Mouse (Mus musculus) central nervous system, embryonic 14 days (tissue): ENCODE data around the gene Eif4a2. TPM values are rescaled to one million over a fixed set of nuclear protein-coding genes. Genes with fewer than 3 reads are reported as not detected.

ENCODE experiments used
- polyA plus RNA-seq: library from polyadenylated mRNA; depleted of rRNA; stranded (reverse); fragments of >200 nt; gene quantifications from 2 replicates; pipeline ENCODE4 v1.2.3, GENCODE M21; 2012; rRNA removed

The Eif4a2 gene
- polyA plus RNA-seq: 693 and 738 TPM in 2 replicates

GRCm38 (mm10) chr16:23107231-23107942 lies at the start of gene Eif4a2:
Eif4a2 (plus strand) TSS chr16:23107444.

DNA sequence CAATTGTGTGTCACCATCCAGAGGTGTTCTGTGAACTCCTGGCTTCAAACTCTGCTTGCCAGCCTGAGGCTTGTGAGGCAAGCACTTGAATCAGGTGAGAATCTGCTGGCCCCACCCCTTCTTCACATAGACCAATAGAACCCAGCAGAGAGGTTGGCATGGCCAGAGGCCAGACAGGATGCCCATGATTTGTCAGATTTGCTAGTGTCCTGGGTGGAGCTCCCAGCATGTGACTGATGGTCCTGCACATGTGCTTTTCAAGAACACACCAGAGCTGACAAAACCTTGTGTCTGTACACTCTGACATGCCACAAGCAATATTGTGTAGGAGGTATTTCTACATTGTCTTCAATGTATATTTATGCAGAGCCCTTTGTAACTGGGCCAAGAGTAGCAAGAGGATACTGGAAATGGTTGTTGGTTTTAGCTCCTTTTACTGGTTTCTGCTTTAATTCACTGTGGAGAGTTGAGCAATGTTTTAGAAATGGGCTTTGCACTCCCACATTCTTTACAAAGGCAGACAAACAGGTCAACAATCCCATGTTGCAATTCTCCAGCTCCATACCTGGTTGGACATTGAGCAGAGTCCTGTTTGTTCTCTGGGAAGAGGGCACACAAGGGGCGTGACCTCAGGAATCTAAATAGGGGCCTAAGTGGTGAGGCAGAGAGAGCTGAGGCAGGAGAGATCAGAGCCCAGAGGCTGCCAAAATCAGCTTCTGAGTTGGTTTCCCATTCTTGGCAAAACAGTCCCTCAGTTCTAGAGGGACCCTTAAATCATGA lies 49.4 kb upstream of the Eif4a2 start, which contains the start of gene Kng1:
Kng1 (plus strand) TSS at position 198 of the 780 bp plus-strand sequence.

DNA sequence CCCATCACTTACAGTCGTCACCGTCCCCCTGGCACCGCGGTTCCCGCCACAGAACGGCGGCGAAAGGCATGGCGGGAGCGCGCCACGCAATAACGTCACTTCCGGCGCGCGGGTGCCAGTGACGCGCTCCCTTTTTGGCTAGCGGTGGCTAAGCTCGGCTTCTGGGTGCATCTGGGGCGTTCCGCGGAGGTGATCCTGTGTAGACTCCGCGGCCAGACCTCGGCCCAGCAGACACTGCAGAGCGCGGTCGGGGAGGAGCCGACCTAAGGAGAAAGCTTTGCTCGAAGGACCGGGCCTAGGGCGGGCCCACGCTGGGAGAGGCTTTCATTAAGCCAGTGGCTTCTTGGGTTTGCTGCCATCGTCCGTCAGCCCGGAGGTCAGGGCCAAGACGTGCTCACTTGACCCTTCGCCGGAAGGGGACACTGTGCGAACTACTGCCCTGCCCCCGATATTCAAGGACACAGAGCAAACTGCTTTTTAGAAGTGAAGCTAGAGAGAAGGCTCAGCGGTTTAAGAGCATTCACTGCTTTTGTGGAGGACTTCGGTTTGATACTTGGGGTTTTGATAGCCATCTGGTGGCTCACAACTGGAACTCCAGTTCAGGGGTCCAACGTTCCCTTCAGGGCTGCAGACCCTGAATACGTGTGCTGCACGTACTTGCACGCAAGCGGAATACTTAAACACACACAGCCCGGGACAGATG lies 20.6 kb downstream of the Eif4a2 start, which contains the start of gene Rfc4:
Rfc4 (minus strand) TSS at position 65 of the 703 bp plus-strand sequence.

GRCm38 (mm10) chr16:23146280-23146679 lies 39.0 kb downstream of the Eif4a2 start, which contains the start of gene Adipoq:
Adipoq (plus strand) TSS chr16:23146536.

Other genes starting within 250 kb of the Eif4a2 start
- 19.9 and 21.8 TPM in 2 replicates for gene Tbccd1, start 249.8 kb upstream of the Eif4a2 start, polyA plus RNA-seq
- gene Dnajb11, start 249.6 kb upstream of the Eif4a2 start, polyA plus RNA-seq: 40.6 and 47.6 TPM in 2 replicates
- gene Ahsg, start 216.2 kb upstream of the Eif4a2 start, polyA plus RNA-seq: 0.07 and 0.19 TPM in 2 replicates
- 0.04 and 0.08 TPM in 2 replicates for gene Fetub, start 189.1 kb upstream of the Eif4a2 start, polyA plus RNA-seq
- 0.05 and 0.08 TPM in 2 replicates for gene Hrg, start 156.4 kb upstream of the Eif4a2 start, polyA plus RNA-seq
- 0.04 and 0.08 TPM in 2 replicates for gene Kng2, start 78.0 kb upstream of the Eif4a2 start, polyA plus RNA-seq
- 0.04 and 0.08 TPM in 2 replicates for gene Kng1, start 49.6 kb upstream of the Eif4a2 start, polyA plus RNA-seq
- gene Rfc4, start 20.3 kb downstream of the Eif4a2 start, polyA plus RNA-seq: 8.2 and 9.4 TPM in 2 replicates
- gene Adipoq, start 39.1 kb downstream of the Eif4a2 start, polyA plus RNA-seq: 0.06 and 0.18 TPM in 2 replicates
- 26.4 and 31.1 TPM in 2 replicates for gene St6gal1, start 117.3 kb downstream of the Eif4a2 start, polyA plus RNA-seq